Mouse (Mus musculus) forelimb bud, embryonic 11.5 days (tissue): ENCODE data around the gene Lars2.
A peak's percentile ranks its signal among the peaks of the same experiment; 100 is the strongest.
"Not testable (repeated sequence)": the region's sequence is repeated elsewhere in the genome, so short reads cannot be mapped to it uniquely, and the experiment has no call there.

Source experiments
- DNase-seq: peaks from one replicate; pipeline ENCODE4 v3.0.0-alpha.2; 2012; ENCODE audit warnings: low read depth, low spot score

The Lars2 gene

DNA sequence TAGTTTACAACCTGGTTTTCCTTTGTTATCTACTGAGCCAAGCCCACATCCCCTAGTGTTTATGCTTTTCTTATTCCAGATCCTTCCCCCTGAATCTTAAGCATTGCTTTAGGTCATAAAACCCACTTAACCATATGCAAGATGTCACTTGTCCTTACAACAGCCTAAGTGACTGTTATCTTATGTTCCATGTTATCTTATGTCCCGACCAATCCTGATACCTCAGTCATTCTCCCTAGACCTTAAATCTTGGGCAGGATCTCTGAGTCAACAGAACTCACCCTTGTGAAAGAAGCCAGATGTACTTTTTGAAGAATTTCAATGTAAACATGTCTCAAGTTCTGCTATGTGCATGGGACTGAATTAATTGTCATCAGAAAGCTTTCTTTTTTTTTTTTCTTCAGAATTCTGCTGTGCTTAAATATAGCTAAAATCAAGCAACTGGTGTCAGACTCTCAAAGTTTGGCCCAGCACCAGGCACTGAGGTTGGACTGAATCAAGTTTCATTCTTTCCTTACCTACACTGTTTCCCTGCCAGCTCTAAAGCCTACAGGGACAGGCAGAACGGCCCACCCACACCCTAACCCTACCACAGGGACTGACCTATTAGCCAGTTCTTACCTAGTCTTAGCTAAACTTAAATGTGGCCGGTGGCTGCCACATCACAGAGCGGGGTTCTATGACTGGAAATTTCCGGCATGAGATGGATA lies 24.6 kb downstream of the Lars2 start:
- no peak for DNase-seq

DNA sequence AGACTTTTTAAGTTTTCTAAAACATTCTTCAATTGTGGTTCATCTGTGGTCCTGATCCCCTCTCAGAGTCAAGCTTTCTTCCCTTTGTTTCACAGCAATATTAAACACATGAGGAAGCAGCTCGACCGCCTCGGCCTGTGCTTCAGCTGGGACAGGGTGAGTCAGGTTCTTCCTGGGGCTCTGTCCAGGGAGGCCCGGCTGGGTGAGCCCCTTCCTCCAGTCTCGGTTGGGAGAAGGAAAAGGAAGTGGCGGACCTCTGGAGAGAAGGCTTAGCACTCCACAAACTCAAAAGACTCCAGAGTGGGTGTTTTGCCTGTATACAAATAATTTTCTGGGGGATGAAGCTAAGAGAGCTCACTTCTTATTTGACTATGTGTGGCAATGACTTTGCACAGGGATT lies 28.1 kb downstream of the Lars2 start:
- DNase-seq, result no peak

DNA sequence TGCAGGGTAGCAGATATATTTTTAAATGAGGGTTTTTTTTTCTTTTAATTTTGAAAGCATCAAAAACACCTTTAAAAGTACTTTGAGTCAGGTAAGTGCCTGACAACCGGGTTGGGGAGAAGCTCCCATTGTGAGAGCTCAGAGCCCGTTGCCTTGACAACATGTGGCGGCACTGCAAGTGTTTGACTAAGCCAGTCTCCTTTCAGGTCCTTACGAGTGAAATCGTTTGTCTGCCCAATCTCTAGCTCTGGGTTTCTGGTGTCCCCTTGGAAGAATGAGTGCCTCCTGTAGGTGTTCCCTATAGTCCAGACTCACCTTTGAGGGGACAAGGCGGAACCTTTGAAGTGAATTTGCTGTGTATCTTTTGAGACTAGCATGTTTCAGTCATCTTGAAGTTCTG lies 31.0 kb downstream of the Lars2 start:
- DNase-seq, result no peak

DNA sequence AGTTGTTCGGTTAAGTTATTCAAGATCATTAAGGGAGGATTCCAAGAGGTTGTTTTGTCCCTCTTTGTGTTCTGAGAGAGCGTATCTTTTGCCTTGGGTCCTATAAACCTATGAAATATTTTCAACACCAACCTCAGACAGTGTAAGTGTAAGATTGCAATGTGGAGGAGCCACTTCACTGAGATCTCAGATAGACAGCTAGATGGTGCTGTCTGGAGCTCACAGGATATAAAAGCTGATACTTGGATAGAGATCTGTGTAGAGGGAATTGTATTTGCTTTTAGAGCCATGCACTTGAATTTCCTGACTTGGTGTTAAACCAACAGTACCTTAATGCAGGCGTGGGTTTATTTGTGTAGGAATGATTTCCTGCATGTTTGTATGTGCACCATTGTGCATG lies 35.5 kb downstream of the Lars2 start:
- DNase-seq, result no peak

DNA sequence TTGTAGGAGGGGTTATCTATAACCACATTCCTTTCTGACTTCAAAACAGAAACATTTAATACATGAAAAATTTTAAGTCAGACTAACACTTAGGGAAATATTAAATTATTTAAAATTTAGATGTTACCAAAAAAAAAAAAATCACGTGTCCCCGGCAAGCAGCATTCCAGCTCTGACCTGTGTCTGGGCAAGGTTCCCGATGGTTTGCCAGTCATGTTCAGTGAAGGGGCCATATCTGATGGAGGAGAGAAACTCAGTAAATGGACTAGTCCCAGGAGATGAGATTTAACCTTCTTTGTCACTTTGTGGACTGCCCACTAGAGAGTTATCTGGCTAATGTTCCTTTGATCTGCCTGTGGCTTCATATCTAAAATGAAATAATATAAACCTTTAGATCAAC lies 36.3 kb downstream of the Lars2 start:
- DNase-seq, result no peak

DNA sequence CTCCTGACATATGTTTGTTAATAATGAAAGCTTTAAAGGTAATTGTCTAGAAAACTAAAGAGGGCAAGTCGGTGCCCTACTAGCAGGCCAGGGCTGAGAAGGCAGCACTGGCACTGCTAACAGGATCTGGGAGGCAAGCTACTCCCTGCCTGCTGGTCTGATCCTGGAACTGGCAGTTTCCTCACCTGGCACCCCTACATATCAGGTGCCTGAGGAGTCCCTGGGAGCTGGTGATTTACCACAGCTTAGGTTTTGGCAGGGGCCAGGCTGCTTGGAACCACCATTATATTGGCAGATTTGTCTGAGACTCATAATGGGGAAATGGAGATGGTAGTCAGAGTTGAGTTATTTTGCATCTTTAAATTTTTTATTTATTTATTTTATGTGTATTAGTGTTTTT lies 38.5 kb downstream of the Lars2 start:
- DNase-seq, result no peak

DNA sequence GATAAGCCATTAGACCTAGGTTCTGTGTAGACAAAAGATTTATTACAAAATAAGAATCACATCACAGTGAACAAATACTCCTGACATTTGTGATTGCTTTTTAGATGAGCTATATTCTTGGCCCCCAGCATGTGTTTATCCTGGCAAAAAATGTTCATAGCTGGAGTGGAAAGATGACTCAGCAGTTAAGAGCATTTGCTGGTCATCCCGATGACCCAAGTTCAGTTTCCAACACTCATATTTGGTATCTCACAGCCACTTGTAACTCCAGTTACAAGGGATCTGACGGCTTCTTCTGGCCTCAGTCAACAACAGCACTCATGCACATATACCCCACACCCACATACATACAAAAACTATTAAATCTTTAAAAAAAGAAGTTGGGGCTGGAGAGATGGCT lies 42.0 kb downstream of the Lars2 start:
- DNase-seq, result no peak

DNA sequence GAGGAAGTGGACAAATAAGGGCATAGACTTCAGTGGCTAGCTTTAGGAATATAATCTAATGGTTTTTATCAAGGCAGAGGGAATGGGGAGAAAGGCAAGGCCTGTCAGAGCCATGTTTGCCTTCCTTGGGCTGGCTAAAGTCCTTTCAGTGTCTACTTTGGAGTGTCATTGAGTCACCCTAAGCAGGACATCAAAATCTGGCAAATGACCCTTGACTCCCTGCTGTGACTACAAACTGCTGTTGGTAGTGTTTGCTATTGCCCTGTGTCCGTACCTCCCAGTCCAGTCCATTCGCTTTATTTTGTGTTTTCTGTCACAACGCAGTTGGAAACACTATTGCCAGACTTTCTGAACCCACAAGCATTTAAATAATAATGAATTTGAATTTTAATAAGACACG lies 63.1 kb downstream of the Lars2 start:
- no peak for DNase-seq

DNA sequence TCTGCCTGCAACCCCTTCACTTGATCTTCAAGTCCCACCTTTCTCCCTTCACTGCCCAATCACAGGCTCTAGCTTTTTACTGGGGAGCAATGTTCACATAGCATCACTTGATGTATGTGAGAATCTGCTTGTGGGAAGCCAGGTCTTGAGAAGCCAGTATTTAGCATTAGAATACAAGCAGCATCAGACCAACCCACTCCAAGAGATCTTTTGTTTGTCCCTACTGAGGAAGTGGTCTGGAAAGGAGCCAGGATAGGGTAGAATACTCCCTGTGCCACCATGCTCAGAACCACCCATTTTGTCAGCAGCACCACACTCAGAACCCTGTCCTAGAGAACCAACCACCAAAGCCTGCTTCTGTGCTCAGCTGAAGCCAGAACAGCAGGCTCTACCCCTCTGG lies 64.2 kb downstream of the Lars2 start:
- no peak for DNase-seq

DNA sequence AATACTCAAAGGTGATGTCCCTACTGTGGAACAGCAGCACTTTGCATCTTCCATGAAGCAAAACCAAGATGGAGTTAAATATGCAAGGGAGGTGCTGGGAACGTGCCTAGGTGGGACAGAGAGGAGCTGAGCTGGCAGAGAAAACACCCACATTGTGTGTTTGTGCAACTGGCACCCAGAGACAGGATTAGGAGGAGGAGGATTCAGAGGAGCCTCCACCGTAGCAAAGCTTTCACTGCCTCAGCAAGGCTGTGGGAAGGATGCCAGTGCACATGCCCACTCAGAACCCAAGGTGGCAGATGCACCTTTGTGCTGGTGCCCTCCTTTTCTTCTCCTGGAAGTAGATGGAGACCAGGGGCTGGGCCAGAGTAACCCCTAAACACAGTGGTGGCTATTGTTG lies 71.5 kb downstream of the Lars2 start:
- DNase-seq, result no peak

DNA sequence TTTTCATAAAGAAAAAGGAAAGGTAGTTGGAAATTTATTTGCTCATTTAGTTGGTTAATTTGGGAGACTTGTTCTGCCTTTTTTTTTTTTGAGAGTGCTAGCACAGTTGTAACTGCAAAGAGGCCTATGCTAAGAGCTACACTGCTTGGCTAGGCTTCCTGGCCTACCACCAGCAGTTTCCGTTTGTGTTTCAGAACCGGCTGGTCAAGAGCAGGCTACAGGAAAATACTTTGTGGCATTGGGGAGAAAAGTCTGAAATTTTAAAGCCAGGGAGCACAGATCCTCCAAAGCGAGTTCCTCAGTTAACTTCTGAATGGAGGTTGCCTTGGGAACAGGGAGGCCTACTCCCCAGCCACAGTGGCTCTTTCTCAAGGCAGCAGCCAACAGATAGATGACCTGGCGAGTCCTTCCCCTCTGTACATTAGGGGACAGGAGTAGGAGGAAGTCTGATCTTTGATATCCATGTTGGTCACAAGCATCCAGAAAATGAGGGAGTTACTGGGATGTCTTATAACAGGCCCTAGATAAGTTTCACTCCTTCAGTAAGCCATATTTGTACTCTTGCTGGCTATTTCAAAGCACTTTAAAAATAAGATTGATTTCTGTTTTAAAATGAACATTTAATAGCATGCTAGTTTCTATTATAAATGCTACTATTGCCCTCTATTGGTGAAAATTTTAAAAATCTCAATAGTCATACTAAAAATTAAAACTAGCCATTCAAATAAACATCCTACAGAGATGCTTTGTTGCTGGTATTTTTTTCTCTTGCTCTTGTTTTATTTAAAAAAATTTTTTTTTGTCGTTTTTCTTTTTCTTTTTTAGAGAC lies 73.7 kb downstream of the Lars2 start:
- no peak for DNase-seq

DNA sequence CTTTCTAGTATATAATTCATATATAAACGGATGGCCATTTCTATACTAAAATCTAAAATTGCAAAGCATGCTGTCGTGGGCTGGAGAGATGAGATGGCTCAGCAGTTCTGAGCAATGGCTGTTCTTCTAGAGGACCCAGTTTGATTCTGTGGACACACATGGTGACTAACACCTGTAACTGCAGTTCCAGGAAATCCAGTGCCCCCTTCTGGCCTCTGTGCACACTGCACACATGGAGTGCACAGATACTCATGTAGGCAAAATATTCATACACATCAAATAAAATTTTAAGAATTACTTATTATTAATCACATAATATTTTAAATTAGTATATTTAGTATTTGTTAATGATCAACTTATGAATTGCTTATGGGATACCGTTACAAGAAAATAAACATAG lies 80.4 kb downstream of the Lars2 start:
- DNase-seq, result not testable (repeated sequence)

DNA sequence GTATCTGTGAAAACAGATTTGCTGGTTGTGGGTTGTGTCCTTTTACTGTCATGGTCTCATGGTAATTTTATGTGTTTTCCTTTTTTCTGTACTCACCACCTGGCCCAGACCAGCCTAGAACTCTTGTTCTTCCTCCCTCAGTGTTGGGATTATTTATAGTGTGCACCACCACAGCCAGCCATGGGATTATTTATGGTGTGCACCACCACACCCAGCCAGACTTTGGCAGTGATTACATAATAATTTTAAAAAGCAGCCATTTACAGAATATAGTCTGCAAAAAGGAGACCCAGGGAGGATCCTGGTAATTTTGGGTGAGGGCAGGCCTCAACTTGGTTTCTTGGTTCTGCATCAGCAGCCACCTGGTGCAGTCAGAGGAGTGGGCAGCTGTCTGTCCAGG lies 81.9 kb downstream of the Lars2 start:
- no peak for DNase-seq

DNA sequence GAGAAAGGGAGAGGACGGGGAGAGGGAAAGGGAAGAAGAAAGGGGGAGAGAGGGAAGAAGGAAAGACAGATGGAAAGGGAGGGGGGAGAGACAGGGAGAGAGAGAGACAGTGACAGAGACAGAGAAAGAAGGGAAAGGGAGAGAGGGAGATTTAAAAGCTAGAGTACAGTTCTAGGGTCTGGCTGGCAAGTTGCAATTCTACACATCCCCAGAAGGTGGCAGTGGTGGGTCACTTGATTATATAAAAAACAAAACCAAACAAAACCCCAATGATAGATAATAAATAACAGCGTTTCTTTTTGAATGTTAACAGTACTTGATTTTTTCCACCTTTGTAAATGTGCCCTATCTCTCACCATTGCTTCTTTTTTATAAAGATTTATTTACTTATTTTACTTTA lies 83.4 kb downstream of the Lars2 start:
- DNase-seq, result peak; percentile 50

DNA sequence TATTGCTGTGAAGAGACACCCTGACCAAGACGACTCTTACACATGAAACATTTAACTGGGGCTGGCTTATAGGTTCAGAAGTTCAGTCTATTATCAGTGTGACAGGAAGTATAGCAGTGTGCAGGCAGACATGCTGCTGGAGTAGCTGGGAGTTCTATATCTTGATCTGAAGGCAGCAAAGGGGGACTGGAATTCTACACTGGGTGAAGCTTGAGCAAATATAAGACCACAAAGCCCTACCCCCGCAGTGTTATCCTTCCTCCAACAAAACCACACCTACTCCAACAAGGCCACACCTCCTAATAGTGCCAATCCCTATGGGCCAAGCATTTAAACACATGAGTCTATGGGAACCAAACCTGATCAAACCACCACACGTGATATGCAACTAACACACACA lies 85.0 kb downstream of the Lars2 start:
- no peak for DNase-seq

DNA sequence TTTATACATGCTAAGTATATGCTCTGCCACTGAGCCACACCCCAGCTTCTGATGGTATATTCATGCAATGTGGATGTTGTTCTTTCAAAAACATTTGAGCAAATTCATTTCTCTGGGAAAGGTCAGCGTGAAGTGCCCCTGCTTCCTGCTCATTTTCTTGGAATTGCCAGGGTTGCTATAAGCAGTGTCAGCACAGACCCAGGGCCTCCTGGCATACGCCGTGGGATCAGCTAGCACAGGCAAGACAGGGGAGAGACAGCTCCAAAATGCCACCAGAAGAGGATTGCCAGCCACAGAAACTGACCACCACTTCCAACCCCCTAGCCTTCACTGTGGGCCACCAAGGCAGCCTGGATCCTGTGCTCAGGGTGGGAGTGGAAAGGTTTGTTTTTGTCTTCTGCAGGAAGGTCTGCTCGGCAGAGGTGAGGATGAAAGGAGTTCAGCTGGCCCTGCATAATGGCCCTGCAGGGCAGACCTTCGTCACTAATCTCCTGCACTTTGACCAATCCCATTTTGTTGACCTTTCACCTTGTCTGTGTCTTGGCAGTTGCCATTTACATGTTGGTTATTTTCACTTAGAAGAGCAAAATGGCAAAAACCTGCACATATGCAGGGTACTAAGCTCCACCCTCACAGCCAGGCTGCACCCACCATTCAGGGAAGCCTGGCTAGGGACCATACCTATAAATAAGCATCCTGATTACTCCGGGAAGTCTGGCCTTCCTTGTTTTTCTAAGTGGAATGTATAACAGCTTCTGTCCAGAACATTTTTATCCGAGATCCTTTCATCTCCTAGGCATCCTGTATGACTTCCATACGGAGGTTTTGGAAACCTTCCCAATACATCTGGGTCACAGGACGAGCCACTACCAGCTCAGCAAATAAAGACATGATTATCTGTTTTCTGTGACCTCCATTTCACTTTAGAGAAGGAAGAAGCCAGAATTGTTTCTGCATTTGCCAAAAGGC lies 90.2 kb downstream of the Lars2 start:
- no peak for DNase-seq

DNA sequence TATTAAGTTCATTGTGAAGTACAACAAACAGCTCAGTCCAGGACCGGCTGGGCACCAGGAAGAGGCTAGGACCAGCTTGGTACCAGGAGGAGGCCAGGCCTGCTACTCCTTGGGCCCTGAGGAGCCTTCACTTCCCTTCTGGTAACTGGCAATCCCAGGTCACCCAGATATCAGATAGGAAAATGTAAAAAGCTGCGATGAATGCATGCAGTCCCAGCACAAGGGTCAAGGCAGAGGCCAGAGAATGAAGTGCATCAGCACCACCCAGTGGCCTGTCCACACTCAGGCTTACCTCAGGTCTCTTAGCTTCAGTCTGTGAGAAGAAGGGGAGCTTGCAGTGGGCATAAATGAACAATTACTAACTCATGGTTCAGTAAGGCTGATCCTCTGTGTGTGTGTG lies 90.9 kb downstream of the Lars2 start:
- DNase-seq, result no peak

DNA sequence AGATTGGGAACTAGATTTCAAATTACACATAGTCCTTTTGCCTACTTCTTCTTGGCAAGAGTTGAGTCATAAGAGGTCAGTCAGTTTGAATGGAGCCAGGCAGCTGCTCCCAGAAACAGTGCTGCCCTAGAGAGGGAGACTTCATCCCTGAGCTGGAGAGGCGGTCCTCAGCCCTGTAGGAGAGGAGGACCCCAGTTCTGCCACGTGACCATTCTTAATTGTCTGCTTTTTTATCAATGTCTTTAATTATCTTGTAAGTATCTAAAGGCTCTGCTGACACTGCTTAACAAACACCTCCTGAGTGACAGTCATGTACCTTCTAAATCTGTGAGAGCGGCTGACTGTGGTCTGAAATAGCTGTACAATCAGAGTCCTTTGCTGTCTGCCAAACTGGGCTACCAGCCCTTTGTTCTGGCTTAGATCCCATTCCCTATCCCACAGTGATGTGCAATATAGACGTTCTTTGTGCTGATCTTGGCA lies 100.5 kb downstream of the Lars2 start:
- no peak for DNase-seq

DNA sequence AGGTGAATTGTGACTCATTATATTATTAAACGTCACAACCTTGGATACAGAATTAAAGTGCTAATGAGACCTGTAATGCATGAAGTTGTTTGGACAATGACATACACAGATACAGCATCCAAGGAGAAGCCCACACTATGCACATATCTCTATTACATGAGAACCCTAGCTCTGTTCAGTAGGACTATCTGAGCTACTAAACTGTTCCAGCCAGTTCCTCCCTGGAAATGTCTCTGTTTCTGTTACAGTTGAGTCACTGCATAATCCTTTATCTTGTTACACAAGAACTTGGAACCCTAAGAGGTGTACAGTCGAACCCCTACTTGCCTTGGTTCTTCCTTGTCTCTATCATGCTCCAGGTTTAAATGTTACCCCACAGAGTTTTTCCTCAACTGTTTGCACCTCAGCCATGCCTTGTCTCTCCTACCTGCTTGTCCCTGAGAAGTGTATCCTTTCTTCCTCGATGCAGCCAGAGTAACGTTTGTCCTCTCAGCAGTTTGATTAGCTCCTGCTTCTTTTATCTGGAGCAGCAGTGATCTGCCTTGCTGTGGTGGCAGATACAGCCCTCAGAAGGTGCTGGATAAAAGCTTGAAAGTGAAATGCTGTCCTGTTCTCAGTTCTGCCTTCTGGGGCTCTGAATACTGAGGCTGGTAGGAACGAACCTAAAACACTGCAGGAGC lies 101.8 kb downstream of the Lars2 start:
- DNase-seq, result no peak

DNA sequence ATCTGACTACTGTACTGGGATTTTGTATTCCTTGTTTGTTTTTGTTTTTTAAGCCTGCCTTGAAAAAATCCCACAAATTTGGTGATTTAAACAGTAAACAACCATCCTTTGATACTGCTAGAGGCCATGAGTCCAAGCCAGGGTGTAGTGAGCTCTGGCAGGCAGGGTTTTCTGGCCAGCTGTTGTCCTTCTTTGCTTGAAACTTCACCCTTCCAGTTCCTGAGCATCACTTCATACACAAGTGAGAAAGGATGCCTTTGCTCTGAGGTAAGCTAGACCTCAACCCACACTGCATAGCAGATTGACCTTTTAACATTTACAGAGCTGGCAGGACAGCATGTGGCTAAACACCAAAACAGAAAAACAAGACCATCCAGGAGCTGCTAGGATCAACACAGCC lies 102.4 kb downstream of the Lars2 start:
- no peak for DNase-seq

DNA sequence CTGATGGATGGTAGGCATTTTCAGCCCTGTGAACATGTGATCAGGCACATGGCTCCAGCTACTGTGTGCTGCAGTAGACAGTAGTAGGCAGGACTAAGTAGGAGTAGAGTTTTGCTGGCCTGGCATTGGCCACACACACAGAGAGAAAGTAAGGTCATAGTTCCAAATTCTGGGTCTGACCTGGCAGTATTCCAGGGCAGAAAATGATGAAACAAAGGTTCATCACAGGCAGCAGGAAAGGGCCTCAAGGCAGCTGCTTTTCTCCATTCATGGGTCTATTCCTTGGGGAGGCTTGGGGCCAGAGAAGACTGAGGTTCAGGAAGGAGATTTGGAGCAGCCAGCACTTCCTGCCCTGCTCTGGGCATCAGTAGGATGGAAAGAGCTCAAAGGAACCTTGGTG lies 106.7 kb downstream of the Lars2 start:
- DNase-seq, result no peak
